Mouse (Mus musculus) layer of hippocampus, adult 18-20 months (tissue): ENCODE data around the gene Pml. TPM values are rescaled to one million over a fixed set of nuclear protein-coding genes. Genes with fewer than 3 reads are reported as not detected.

Experiments
- DNase-seq, 2 experiments: peaks; one replicate each; pipeline ENCODE4 v3.0.0; 2022; ENCODE audit warnings: low spot score in 2 of 2
- long read RNA-seq: library from polyadenylated mRNA; stranded (forward); transcript quantifications from one replicate; pipeline ENCODE4 v2.0.0, GENCODE M21; 2021
- total RNA-seq, 2 experiments: library from RNA; stranded (reverse); gene quantifications; 2 replicates each; pipeline ENCODE4 v1.2.3; 2021

The Pml gene
- 10 to 100 TPM; 13.2 to 15.8 TPM for total RNA-seq
- long read RNA-seq, full-length matches to known transcripts: 13 of 17 reads
- long read RNA-seq, partial matches to known transcripts: 0 of 17 reads
- long read RNA-seq, other reads (novel, unspliced or antisense): 4 of 17 reads

GRCm38 (mm10) chr9:58249592-58250192 is at the start of gene Pml:
TSS of gene Pml (minus strand) at chr9:58249786.
- peak; percentile 43 to 67 for DNase-seq

GRCm38 (mm10) chr9:58297961-58298477 is 48.4 kb upstream of the Pml start:
- DNase-seq: no peak

GRCm38 (mm10) chr9:58297065-58297464 is 47.5 kb upstream of the Pml start:
- no peak for DNase-seq

- DNase-seq: no peak
Measured at GRCm38 (mm10) chr9:58295766-58296361, 46.3 kb upstream of the Pml start.

- DNase-seq: no peak
Measured at GRCm38 (mm10) chr9:58295345-58295744, 45.8 kb upstream of the Pml start.

- DNase-seq: no peak
Measured at GRCm38 (mm10) chr9:58294527-58294926, 44.9 kb upstream of the Pml start.

- DNase-seq: no peak
Measured at GRCm38 (mm10) chr9:58289901-58290300, 40.3 kb upstream of the Pml start.

GRCm38 (mm10) chr9:58289090-58289489 is 39.5 kb upstream of the Pml start:
- DNase-seq: no peak

GRCm38 (mm10) chr9:58283431-58283830 is 33.8 kb upstream of the Pml start:
- no peak for DNase-seq

GRCm38 (mm10) chr9:58281597-58281996 is 32.0 kb upstream of the Pml start:
- DNase-seq: no peak

GRCm38 (mm10) chr9:58280259-58281109 is 30.9 kb upstream of the Pml start:
- DNase-seq: peak; percentile 53 to 81

- no peak for DNase-seq
Measured at GRCm38 (mm10) chr9:58279780-58280179, 30.2 kb upstream of the Pml start.

GRCm38 (mm10) chr9:58278821-58279723 is 29.5 kb upstream of the Pml start:
- no peak for DNase-seq

GRCm38 (mm10) chr9:58278313-58278712 is 28.7 kb upstream of the Pml start:
- no peak for DNase-seq

- no peak for DNase-seq
Measured at GRCm38 (mm10) chr9:58276346-58276745, 26.8 kb upstream of the Pml start.

- no peak for DNase-seq
Measured at GRCm38 (mm10) chr9:58275797-58276196, 26.2 kb upstream of the Pml start.

GRCm38 (mm10) chr9:58275115-58275774 is 25.7 kb upstream of the Pml start:
- DNase-seq: no peak

- DNase-seq: no peak
Measured at GRCm38 (mm10) chr9:58274626-58275025, 25.0 kb upstream of the Pml start.

GRCm38 (mm10) chr9:58274101-58274604 is 24.6 kb upstream of the Pml start:
- DNase-seq: no peak

- DNase-seq: no peak
Measured at GRCm38 (mm10) chr9:58272855-58273254, 23.3 kb upstream of the Pml start.
